Mouse (Mus musculus) erythroblast, adult 5-6 weeks (primary cell): Measurements from ENCODE around the gene Tcte1. TPM values are rescaled to one million over a fixed set of nuclear protein-coding genes. Genes with fewer than 3 reads are reported as not detected.
A peak's percentile ranks its signal among the peaks of the same experiment; 100 is the strongest.

ENCODE experiments used
- ATAC-seq: replicated peaks from 2 replicates; pipeline ENCODE4 v1.8.0; 2016; ENCODE audit warnings: moderate number of reproducible peaks, mild to moderate bottlenecking, moderate TSS enrichment, inconsistent platforms; ENCODE audit not compliant: poor library complexity, low FRiP score, severe bottlenecking
- total RNA-seq, 2 experiments: library from RNA; stranded (forward) in 1 of 2; stranded (reverse) in 1 of 2; fragments of 150-400 nt in 1 of 2; fragments of 200-764, 138-1000 nt in 1 of 2; gene quantifications; 2 replicates each; pipeline versions ENCODE4 v1.2.3 to v1.2.4; 2015 to 2017; ENCODE audit warnings: low replicate concordance in 2 of 2

Gene Tcte1
- total RNA-seq (2015; ENCODE audit: low replicate concordance) (not detected in 2 replicates), total RNA-seq (2017; ENCODE audit: low replicate concordance) (not detected in 2 replicates)

DNA sequence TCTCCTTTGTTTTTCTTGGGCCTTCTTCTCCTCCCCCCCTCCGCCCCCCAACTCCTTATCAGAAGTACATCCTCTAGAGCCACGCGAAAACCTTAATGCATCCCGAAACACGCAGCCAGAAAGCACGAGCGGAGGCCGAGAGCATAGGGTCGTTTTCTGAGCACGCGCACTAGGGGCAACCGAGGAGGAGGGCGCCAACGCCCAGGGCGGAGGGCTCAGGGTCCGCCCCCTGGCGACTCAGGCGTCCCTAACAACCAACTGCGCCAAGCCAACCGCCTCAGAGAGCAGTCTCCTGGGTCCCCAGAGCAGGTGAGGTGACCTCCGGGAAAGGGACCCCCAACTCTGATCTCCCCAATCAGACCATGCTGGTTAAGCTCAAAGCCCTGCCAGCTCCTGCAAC, at the start of gene Tcte1:
Gene Tcte1, plus strand, starts transcription at position 172 of the 400 bp plus-strand sequence.
- no peak for ATAC-seq

DNA sequence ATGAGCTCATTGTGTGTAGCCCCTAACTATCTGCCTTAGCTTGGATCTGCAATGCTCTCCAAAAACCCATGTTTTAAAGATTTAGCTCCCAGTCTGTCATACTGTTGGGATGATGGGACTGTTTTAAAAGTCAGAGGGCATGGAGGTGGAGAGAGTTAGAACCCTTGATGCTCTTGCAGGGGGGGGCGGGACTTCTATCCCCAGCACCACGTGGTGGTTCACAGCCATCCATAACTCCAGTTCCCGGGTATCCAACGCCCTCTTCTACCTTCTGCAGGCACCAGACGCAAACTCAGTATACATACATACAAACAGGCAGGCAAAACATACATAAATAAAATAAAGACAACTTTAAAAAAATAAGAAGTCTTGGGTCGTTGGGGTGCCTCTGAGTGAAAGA, 49.6 kb upstream of the Tcte1 start:
- ATAC-seq: no peak

DNA sequence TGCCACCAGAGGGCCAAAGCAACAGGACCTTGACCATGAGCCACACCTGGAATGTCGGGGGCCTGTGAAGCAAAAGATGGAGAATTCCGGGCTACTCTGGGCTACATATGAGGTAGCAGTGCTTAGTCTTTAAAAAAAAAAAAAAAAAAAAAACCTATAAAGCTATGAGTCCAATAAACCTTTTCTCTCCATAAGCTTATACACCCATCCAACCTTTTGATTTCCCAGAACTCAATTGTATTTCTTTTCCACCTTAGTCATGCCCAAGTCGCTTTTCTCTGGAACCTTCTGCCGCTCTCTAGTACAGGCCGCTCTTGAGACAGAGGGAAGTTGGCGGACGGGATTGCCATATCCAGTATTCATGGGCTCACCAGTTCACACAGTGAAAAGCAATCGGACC, 49.1 kb upstream of the Tcte1 start:
- no peak for ATAC-seq

DNA sequence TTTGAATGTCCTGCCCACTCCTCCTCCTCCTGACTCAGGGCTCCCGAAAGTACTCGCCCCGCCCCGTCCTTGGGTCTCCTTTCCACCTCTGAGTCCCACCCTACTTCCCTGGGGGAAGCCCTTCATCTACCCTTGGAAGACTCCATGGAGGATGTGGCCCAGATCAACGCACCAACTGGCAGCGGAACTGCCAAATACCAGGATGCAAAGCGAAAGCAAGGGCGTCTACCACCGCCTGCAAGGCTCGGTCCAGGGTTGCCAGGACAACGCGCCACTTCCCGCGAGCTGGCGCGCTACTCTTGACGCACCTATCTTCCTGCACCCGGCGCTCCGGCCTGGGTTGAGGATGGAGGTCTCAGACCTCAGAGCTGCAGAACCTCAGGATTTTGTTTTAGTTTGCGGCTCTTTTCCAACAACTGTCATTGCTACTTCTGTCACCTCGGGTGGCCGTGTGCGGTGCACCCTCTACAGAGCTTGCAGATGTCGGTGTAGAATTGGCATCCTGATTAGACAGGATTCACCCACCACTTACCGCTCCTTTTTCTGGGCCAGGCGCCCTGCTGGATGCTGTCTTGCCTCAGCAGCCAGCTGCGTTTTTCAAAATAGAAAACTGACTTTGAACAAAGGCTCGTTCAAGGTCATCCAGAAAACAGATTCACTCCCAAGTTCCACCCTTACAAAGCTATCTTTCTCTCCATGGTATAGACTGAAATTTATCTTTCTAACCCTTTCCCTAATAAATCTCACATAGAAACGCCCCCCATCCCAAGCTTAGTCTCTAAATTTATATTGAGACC, 48.4 kb upstream of the Tcte1 start, which contains the start of gene Spats1:
Gene Spats1, minus strand, starts transcription at position 747 of the 797 bp plus-strand sequence.
- no peak for ATAC-seq

DNA sequence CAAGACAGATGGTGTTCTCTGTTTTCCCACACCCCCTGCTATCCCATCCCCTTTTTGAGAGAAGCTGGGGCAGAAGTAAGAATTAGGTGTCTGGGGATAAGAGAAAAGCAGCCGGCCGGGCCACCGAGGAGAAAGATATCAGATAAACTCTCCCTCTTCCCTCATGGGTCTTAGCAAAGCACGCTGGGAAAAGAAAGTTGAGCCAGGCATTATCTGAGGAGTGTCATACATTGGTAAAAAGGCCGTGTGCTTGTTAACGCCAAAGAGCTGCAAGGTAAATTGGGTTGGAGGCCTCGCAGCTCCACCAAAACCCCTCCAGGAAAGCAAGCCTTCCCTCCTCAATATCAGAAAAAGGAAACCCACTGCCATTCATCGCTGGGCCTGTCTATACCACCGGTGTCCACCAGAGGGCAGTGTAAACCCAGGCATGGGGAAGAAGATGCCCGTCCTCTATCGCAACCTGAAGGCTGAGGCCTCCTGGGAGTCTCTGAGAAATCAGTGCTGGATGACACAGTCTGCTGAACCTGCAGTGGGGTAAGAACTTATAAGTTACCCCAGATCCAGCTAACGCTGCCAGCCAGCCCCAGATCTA, 44.9 kb upstream of the Tcte1 start:
- peak; percentile 83 for ATAC-seq

DNA sequence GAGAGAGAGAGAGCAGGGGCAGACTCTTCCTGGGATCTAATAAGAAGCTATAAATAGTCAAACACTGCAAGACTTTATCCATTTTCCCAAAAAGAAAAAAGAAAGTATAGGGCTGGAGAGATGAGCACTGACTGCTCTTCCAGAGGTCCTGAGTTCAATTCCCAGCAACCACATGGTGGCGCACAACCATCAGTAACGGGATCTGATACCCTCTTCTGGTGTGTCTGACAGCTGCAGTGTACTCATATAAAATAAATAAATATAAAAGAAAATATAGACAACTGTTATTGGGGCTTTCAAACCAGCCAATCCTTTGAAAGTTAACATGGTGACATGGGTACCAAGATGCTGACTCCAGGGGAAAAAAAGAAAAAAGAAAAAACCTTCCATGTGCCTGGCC, 42.8 kb upstream of the Tcte1 start:
- ATAC-seq: no peak

DNA sequence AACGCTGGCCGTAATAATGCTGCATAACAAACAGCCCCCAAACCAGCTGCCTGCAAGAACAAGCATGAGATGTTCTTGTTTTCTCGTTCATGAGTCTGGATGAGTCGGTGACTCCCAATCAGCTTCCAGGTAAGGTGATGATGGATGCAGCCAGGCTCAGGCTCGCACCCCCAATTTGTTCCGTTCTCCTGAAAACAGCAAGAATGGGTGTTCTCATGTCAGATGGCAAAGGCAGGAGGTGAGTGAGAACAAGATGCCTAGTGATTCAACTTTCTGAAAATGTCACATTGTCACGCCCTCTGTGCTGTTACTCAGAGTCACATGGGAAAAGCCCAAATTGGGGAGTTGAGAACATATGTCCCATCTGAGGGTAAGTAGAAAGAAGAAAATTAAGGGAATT, 37.7 kb upstream of the Tcte1 start:
- ATAC-seq: no peak

DNA sequence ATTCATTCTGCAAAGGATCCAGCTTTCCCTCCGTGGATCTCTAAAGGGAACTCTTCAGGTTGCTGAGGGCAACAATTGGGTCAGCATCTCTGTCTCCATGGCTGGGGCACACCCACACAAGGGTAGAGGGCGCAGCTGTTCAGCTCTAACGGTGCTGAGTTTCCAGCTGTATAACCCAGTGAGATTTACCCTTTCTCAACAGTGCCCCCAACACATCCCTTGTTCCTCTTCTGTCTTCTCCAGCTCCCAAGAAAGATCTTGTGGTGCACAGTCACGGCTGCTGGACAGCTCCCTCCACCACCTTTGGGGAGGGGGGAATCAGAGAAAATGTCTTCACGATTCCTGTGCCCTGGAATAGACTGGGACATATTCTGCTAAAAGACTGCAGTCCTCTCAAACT, 36.0 kb upstream of the Tcte1 start:
- no peak for ATAC-seq

DNA sequence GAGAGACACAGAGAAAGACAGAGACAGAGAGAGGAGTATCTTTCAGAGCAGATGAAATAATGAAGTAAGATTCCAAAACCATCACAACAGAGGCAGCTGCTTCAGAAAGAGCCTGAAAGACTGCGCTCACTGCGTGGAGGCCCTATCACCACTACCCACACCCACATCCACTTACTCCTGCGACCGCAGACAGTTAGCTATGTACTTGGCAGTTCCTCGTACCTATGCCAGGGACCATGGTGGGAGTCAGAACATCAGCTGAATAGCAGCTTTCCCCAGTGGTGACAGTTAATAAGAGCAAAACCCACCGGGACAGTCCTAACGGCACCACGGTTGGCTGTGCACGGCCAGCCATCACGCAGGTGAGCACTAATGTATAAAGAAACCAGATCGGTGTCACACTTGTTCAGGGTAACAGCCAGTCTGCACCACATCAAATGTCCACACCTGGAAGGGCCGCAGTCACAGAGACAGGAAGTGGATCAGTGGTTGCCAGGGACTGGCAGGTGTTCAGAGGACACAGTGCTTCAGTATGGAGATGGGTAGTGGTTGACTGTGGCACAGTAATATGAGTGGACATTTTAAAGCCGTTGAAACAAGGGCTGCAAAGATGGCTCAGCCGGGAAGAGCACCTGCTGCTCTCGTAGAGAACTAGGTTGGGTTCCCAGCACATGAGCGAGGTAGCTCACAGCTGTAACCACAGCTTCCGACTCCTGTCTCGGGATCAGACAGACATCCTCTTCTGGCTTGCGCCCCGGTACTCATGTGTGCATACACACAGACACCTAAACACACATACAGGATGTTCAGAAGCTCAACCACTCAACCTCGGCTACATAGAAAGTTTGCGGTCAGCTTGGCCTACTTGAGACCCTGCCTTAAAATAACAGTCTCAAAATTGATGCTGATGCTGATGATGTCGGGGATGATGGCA, 34.6 kb upstream of the Tcte1 start:
- no peak; the same call in 1 of the 2 replicates for ATAC-seq

DNA sequence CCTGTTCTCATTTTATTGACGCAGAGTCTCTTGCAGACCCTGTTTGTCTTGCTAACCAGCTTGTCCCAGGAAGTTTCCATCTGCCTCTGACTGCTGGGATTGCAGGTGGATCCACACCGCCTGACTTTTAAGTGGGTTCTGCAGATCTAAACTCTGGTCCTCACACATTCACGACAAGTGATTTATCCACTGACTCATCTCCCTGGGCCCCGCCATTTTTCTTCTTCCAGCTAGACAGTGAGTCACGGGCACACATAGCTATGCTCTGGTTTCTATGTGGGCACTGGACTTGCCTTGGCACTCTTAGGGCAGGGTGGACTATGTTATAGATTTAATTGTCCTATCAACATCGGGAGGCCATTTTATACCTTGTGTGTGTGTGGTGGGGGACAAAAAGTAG, 33.5 kb upstream of the Tcte1 start:
- ATAC-seq: no peak

DNA sequence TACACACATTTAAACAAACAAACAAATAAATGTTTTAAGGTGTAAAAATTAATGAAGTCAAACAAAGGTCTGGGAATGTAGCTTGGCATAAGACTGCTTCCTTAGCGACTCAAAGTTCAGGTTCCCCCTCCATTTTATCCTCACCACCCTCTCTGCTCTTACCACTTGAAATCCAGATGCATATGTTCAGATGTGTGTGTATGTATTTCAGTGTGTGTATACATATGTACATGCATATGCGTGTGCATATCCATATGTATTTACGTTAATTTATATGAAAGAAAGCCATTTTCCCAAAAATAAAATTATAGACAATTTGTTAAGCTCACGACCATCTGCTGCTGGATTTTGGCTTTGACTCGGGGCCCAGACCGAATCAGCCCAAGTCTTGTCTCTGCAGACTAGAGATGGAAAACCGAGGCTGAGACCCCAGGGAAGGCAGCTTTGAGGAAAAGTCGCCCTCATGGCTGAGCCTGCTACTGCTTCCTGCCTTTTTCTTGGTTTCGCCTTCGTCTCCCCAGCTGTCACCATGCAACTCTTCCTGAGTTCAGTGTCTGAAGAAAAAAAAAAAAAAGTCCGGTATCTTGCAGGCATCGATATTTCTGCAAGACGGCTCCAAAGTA, 32.6 kb upstream of the Tcte1 start:
- ATAC-seq: no peak

DNA sequence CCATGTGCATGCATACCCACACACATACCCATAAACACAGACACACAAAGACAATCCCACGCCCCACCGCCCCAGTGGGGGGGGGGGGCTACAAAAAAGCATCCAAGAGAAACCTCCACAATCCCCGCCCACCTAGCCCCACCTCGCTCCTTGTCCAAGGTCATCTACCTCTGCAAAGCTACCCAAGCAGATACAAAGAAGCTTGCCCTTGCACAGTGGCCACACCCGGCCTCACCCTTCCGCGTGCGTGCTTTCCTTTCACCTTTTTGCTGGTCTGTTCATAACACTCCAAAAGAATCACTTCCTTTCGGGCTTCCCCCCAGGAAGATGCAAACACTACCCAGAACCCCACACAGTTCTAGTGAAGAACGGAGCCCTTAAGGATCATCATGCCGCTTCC, 27.8 kb upstream of the Tcte1 start:
- no peak for ATAC-seq

DNA sequence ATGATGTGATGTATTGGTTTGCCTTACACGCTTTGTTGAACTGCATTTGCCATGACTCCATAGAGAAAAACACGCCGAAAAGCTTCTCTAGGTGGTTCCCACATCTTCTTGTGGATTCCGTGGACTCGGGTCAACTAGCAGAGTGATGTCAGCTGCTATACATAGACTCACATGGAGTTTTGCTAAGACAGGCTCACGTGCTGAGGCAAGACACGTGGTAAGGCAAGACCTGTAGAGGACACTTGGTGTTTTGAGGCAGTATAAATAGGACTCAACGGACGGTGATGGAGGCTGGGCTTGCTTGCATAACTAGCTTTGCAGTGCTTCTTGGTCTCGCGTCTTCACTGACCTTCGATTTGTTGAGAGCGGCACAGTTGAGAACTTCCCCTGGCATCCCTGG, 24.8 kb upstream of the Tcte1 start:
- ATAC-seq: no peak

DNA sequence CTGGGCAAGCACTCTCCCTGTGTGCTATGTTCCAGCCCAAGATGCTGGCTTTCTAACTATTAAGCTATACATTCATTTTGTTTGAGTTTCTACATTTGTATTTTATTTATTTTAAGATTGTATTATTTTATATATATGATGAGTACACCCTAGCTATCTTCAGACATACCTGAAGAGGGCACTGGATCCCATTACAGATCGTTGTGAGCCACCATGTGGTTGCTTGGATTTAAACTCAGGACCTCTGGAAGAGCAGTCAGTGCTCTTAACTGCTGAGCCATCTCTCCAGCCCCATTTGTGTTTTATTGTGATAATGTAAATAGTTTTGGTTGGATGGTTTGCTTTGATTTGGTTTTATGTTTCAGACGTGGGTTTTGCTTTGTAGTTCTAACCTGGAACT, 23.7 kb upstream of the Tcte1 start:
- no peak for ATAC-seq

DNA sequence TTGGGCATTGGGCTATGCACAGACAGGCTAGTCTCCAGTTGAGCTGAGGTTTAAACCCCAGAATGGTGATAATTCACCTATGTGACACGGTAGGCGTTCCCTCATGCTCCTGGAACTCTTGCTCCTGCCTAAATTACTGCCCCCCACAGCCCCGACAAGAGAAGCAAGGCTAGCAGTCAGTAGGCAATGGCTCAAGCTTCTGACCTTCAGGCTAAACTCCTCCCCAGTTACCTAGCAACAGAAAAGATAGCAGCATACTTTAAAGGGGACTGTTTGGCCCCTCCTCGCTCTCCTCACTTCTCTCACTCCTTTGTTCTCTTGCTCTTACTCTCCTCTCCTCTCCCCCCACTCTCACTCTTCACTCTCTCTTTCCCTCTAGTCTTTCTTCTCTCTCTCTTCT, 22.3 kb upstream of the Tcte1 start:
- no peak for ATAC-seq

DNA sequence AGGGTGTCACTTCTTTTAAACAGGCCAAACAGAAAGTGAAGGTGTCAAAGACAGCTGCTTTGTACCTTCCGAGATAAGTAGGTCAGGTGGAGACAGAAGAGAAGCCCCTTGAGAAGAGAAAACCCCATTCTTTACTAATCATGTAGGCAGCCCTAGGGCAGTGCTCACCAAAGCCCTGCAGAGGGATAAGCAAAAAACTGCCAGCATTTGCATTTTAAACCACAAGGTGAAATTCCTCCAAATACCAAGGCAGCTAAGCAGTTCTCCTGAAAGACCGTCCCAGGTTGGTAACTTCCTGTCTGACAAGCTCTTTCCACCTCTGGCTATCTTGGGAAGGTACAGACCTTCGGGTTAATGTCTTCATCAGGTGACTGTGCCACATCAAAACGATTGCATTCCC, 20.9 kb upstream of the Tcte1 start:
- ATAC-seq: no peak

DNA sequence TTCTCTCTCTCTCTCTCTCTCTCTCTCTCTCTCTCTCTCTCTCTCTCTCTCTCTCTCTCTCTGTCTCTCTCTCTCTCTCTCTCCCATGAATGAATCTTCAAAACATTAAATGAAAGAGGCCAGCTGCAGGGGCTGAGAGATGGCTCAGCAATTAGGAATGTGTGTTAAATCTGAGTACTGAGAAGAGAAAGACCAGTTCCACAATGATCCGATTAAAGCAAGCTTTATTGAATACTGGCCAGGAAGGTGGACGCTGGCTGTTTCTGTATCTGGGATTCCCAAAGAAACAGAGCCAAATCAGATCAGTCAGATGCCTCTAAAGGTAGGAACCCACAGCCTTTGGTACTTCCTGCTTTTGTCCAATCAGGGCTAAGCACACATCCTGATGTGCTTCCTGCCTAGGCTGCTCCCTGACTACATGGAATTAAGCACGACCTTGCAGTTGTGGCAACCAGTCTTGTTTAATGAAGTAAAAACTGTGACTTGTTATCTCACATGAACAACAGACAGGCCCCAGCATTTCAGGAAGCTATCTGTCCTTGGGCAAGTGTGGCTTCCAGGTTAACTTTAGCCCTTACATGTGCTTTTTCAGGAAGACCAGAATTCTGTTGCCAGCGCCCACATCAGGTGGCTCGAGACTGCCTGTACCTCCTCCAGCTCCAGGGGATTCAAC, 19.8 kb upstream of the Tcte1 start:
- ATAC-seq: no peak

DNA sequence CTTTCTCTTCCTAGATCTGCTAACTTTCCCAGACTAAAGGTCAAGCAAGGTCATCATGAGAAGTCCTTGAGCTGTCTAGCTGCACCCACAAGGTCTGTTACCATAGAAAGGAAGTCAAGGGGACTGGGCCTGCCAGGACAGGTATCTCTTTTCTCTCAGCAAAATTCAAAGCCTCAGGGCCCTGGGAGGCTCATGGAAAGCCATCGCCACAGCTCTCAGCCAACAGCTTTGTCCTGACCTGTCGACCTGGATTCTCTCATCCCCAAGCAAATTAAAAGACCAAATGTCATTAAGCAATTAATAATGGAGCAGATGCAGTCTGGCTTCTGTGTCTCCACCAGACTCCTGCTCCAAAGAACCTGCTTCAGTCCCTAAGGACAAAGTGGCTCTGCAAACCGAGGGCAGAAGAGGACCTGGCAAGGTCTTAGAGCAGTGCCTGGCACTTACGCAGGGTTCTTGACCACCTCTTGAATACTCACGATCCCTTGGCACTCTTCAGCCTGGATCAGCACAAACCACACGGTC, 17.2 kb upstream of the Tcte1 start:
- ATAC-seq: no peak

DNA sequence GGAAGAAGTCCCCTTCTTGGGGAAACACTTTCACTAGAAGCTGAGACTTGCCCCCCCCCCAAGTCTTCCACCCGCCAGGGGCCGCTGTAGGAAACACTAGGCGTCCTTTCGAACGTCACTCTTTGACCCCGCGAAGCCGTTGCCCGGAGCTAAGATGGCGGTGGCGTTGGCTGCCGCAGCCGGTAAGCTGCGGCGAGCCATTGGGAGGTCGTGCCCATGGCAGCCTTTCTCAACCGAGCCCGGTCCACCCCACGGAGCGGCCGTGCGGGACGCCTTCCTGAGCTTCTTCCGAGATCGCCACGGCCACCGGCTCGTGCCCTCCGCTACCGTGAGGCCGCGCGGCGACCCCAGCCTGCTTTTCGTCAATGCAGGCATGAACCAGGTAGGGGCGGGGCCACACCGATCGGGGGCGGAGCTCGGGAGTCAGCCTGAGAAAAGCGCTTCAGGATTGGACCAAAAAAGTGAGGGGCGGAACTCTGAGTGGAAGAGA, 16.5 kb upstream of the Tcte1 start, which contains the start of gene Aars2:
Gene Aars2, plus strand, starts transcription at position 142 of the 490 bp plus-strand sequence.
- peak; percentile 92 for ATAC-seq
